Mouse (Mus musculus) lung, embryonic 15.5 days (tissue): Measurements from ENCODE around the gene Hmgcl. TPM values are rescaled to one million over a fixed set of nuclear protein-coding genes. Genes with fewer than 3 reads are reported as not detected.
A peak's percentile ranks its signal among the peaks of the same experiment; 100 is the strongest.

ENCODE experiments used
- ATAC-seq: fragments of 200-750 bp; cut with Nextera tagmentation; 2 replicates; pipeline ENCODE4 v1.8.0; 2017; ENCODE audit warnings: moderate number of reproducible peaks, borderline replicate concordance; ENCODE audit not compliant: low FRiP score, low TSS enrichment; ENCODE audit errors: extremely low read depth
- H3K27ac ChIP-seq: fragments of 300-500 bp; sonication (generic); 2 replicates; pipeline ENCODE4 v1.5.1; 2015; ENCODE audit warnings: moderate library complexity, mild to moderate bottlenecking, inconsistent platforms
- H3K27me3 ChIP-seq: fragments of 300-500 bp; sonication (generic); 2 replicates; pipeline ENCODE4 v1.6.1; 2015; ENCODE audit warnings: inconsistent platforms
- H3K36me3 ChIP-seq: fragments of 300-500 bp; sonication (generic); 2 replicates; pipeline ENCODE4 v1.6.1; 2015; ENCODE audit warnings: inconsistent platforms
- H3K4me1 ChIP-seq: fragments of 300-500 bp; sonication (generic); 2 replicates; pipeline ENCODE4 v1.6.1; 2015; ENCODE audit warnings: inconsistent platforms
- H3K4me2 ChIP-seq: fragments of 300-500 bp; sonication (generic); 2 replicates; pipeline ENCODE4 v1.6.1; 2015; ENCODE audit warnings: inconsistent platforms, mild to moderate bottlenecking, moderate library complexity
- H3K4me3 ChIP-seq: fragments of 300-500 bp; sonication (generic); 2 replicates; pipeline ENCODE4 v1.5.1; 2015; ENCODE audit warnings: mild to moderate bottlenecking, inconsistent platforms
- H3K9ac ChIP-seq: fragments of 300-500 bp; sonication (generic); 2 replicates; pipeline ENCODE4 v1.6.1; 2015; ENCODE audit warnings: inconsistent platforms
- H3K9me3 ChIP-seq: fragments of 300-500 bp; sonication (generic); 2 replicates; pipeline ENCODE4 v1.6.1; 2016; ENCODE audit warnings: inconsistent platforms
- WGBS: fragments of 180-500 bp; shearing (Covaris S2); methylation state at CpG from one replicate; pipeline ENCODE4 v1.1.7; 2015; 5-methylcytosine and 5-hydroxymethylcytosine counted together
- polyA plus RNA-seq: library from polyadenylated mRNA; unstranded; fragments of >200 nt; fragmentation: Nextera tagmentation; extraction: Ambion mirVana; gene quantifications from 2 replicates; pipeline ENCODE4 v1.2.1, GENCODE M21; 2015

Gene Hmgcl
- polyA plus RNA-seq, 1 experiment from 2014 or later = 76.1 TPM

DNA sequence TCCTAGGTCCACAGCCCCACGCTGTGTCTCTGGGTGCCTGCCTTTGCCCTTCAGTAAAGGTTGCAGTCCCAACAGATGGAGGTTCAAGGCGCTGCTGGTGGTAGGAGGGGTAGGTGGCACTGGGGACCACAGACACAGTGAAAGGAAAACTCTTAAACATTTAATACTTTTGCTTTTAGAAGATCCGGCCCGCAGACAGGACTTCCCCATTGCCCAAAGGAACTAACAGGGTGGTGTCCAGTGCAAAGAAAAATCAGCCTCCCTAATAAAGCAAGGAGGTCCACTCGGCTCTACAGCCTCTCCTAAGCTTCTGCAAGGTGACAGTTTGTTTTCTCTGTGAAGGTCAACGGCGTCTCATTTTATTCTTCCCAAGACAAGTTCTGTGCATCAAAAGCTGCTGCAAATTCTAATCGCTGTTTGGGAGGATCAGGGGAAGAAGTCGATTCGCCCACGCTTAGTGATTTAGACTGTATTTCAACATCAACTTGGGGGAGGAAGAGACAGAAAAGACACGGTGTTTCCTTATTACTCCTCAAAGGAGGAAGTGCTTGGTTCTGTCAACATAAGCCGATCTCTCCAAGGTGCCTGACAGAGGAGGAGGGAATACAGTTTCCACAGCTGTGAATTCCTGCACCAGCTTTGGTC, 27.5 kb upstream of the Hmgcl start:
- no peak overlapping the region for H3K4me2 ChIP-seq
- no peak overlapping the region for H3K27ac ChIP-seq
- H3K27me3 ChIP-seq = no peaks in the 10 kb centered on the region
- H3K4me1 ChIP-seq = peaks cover 9% of the 10 kb centered on the region
- H3K9ac ChIP-seq = no peak overlapping the region
- H3K9me3 ChIP-seq = no peaks in the 10 kb centered on the region
- H3K4me3 ChIP-seq = no peak overlapping the region
- no peak for ATAC-seq
- WGBS = 68% methylated on average over 13 of the region's 13 CpGs
- H3K36me3 ChIP-seq = no peaks in the 10 kb centered on the region

DNA sequence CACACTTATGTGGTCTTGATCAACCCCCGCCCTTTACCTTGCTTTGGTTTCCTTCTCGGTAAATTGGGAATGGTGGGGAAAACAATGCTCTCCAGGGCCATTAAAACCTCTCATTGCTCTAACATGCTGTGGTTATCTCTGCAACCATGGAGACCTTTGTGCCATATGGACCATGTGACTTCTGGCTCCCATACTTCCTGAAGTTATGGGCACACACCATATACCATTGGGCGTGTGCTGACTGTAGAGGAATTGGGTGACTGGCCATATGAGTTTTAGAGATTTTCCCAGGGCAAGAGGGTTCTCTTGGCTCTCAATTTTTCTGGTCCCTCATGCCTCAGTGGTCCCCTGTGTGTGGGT, 27.0 kb upstream of the Hmgcl start:
- H3K27me3 ChIP-seq = no peaks in the 10 kb centered on the region
- peaks cover 9% of the 10 kb centered on the region for H3K4me1 ChIP-seq
- 0 out of 2 replicates have a peak, but pooled peaks cover under 1% of the 10 kb centered on the region for H3K36me3 ChIP-seq
- 83% methylated on average over 3 of the region's 3 CpGs for WGBS
- no peak overlapping the region for H3K4me3 ChIP-seq
- H3K9me3 ChIP-seq = no peaks in the 10 kb centered on the region
- H3K27ac ChIP-seq = no peak overlapping the region
- no peak overlapping the region for H3K4me2 ChIP-seq
- ATAC-seq = no peak
- H3K9ac ChIP-seq = no peak overlapping the region

DNA sequence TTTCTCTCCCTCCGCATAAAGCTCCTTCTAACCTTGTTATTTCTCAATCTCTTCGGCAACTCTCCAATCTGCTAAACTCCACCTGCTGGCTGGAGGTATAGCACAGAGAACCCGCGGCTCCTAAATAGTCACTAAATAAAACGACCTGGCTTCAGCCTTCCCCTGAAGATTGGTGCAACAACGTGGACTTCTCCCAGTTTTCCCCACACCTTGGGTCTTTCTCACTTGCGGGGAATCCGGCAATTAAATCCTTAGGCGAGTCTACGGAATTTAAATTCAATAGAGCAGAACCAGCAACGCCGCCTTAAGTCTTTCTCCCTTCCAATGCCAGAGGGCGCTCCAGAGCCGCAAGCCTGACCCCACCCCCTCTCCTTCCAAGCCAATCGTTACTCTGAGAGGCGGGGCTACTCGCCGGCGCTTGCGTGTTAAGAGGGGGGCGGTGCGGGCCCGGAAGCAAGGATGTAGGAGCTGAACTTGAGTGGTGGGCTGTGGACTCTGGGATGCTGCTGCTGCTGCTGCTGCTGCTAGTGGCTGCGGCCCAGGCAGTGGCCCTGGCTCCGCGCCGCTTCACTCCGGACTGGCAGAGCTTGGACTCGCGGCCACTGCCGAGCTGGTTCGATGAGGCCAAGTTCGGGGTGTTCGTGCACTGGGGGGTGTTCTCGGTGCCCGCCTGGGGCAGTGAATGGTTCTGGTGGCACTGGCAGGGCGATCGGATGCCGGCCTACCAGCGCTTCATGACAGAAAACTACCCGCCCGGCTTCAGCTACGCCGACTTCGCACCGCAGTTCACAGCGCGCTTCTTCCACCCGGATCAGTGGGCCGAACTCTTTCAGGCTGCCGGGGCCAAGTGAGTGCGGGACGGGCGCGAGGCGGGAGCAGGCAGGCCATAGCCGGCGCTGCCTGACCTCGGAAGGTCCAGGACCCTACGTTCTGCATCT, 25.7 kb upstream of the Hmgcl start, which contains the start of gene Fuca1:
Gene Fuca1, plus strand, starts transcription at position 432 of the 938 bp plus-strand sequence.
- H3K9ac ChIP-seq = peak within 1 kb of the TSS; percentile 69
- H3K36me3 ChIP-seq = peaks cover 5% of the 10 kb centered on the region; the same call in 1 of the 2 replicates
- ATAC-seq = peak; percentile 96
- H3K4me2 ChIP-seq = peak within 1 kb of the TSS; percentile 91
- peaks cover 9% of the 10 kb centered on the region for H3K4me1 ChIP-seq
- no peaks in the 10 kb centered on the region for H3K9me3 ChIP-seq
- H3K27ac ChIP-seq = peak within 1 kb of the TSS; percentile 76
- H3K27me3 ChIP-seq = no peaks in the 10 kb centered on the region
- 1% methylated on average over 60 of the region's 60 CpGs for WGBS
- peak within 1 kb of the TSS; percentile 67 for H3K4me3 ChIP-seq

DNA sequence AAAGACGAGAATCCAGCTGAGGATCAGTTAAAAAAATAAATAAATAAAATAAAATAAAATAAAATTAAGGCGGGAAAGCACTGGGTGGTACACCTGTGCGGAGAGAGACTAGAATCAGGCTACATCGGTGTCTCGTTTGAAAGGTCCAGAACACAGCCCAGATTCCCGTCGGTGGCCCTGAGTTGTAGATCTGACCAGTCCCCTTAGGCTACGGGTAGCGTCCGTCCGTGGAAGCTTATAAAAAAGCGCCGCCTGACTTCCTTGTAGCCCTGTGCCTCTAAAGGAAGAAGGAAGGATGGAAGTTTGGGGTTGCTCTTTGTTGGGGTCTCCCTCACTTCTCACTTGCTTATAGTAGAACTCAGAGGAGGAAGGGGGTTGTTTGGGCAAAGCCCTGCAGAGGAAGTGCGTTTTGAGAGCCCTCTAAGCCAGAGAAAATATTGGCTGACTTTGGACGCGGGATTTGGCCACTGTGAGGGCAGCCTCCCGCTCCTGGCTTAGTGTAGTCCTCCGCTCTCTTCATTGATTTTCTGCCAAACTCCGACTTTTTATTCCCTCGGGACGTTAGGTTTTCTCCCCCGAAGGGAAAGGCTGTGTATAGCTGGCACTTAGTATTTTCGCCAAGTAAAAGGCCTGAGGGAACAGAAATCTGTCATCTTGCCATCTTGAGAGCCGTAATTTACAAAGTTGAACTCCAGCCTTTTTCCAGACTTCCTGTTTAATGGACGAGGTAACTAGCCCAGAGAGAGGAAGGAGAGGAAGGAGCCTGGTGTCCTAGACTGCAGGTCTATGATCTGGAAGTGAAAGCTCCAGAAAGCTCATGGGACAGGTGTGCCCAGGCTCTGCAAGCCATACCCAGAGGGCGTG, 24.8 kb upstream of the Hmgcl start:
- WGBS = 3% methylated on average over 26 of the region's 26 CpGs
- peak overlapping the region; percentile 76 for H3K27ac ChIP-seq
- H3K4me2 ChIP-seq = peak overlapping the region; percentile 91
- H3K4me3 ChIP-seq = peak overlapping the region; percentile 67
- H3K9me3 ChIP-seq = no peaks in the 10 kb centered on the region
- H3K27me3 ChIP-seq = no peaks in the 10 kb centered on the region
- H3K36me3 ChIP-seq = peaks cover 5% of the 10 kb centered on the region; the same call in 1 of the 2 replicates
- ATAC-seq = no peak
- H3K9ac ChIP-seq = peak overlapping the region; percentile 69
- peaks cover 9% of the 10 kb centered on the region for H3K4me1 ChIP-seq

DNA sequence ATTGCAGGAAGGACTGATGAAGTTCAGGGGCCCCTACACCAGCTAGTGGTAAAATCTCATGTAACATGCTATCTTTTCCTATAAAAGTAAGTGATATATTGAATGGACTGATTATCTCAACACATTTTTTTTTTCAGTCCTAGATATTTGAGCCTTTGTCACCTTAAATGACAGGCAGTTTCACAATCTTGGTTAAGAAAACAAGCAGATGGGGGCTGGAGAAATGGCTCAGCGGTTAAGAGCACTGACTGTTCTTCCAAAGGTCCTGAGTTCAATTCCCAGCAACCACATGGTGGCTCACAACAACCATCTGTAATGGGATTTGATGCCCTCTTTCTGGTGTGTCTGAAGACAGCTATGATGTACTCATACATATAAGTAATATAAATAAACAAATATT, 24.1 kb upstream of the Hmgcl start:
- peak overlapping the region; percentile 67 for H3K4me3 ChIP-seq
- 76% methylated on average over 1 of the region's 1 CpGs for WGBS
- no peak overlapping the region; the same call in 1 of the 2 replicates for H3K27ac ChIP-seq

DNA sequence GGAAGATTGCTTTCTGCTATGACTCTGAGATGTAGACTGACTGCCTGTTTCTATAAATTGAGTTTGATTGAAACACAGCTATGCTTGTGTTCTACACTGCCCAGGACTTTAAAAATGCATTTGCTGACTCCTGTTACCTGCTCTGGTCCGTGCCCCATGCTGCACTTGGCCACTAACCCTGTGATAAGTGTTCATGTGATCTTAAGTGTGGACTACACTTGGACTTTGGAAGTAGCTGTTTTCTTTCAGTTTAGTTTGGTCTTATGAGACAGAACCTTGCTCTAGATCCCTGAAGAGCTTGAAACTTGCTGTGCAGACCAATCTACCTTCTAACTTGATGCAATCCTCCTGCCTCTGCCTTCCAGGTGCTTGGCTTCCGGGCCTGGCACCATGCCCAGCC, 21.8 kb upstream of the Hmgcl start:
- WGBS = 79% methylated on average over 2 of the region's 2 CpGs
- H3K9me3 ChIP-seq = no peaks in the 10 kb centered on the region
- H3K4me3 ChIP-seq = no peak overlapping the region
- H3K27me3 ChIP-seq = no peaks in the 10 kb centered on the region
- H3K9ac ChIP-seq = no peak overlapping the region
- H3K4me1 ChIP-seq = peaks cover 9% of the 10 kb centered on the region
- H3K4me2 ChIP-seq = no peak overlapping the region
- H3K36me3 ChIP-seq = peaks cover 10% of the 10 kb centered on the region; the same call in 1 of the 2 replicates
- no peak for ATAC-seq
- H3K27ac ChIP-seq = no peak overlapping the region

More for the DNA sequence above, 24.1 kb upstream of the Hmgcl start:
- peak overlapping the region; percentile 91 for H3K4me2 ChIP-seq
- no peak for ATAC-seq
- no peak overlapping the region for H3K9ac ChIP-seq
- peaks cover 5% of the 10 kb centered on the region; the same call in 1 of the 2 replicates for H3K36me3 ChIP-seq
- H3K4me1 ChIP-seq = peaks cover 9% of the 10 kb centered on the region
- no peaks in the 10 kb centered on the region for H3K27me3 ChIP-seq
- H3K9me3 ChIP-seq = no peaks in the 10 kb centered on the region

DNA sequence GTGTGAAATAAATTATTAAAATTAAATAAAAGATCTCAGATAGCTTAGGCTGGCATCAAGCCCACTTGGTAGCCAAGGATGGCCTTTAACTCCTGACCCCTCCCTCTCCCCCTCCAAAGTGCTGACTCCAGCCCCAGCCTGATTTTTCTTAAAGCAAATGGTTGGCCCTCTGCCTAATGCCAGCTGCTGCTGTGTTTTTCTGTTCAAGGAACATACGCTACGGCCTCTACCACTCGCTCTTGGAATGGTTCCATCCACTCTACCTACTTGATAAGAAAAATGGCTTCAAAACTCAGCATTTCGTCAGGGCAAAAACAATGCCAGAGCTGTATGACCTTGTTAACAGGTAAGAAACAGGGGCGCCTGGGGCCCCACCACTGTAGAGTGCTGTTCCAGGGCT, 20.9 kb upstream of the Hmgcl start:
- no peak for ATAC-seq
- Histone ChIP-seq H3K4me1 (peaks cover 9% of the 10 kb centered on the region), H3K36me3 (peaks cover 11% of the 10 kb centered on the region; the same call in 1 of the 2 replicates), H3K4me2 (no peak overlapping the region), H3K9ac (no peak overlapping the region), H3K27me3 (no peaks in the 10 kb centered on the region), H3K9me3 (no peaks in the 10 kb centered on the region), H3K4me3 (no peak overlapping the region), H3K27ac (no peak overlapping the region)
- WGBS = 72% methylated on average over 5 of the region's 5 CpGs

DNA sequence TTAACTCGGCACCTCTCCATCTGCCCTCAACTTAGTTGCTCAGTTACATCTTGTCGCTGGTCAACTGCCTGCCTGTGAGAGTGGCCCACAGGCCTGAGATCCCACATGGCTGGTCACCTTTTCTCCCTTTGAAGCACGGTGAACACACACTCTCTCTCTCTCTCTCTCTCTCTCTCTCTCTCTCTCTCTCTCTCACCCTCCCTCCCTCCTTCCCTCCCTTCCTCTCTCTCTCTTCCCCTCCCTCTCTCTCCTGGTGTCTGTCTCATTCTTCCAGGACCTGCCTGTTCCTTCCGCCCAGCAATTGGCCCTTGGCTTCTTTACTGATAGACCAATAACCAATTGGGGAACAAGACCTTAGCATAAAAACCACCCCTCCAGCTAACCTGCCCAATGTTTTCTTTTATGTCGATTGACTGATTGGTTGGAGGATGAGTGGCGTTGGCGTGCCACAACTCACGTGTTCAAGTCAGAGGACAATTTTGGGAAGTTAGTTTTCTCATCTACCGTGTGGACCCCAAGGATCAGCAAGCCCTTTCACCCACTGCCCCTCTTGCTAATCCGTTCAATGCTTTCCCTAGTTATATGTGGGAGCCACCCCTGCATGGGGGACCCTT, 19.9 kb upstream of the Hmgcl start:
- H3K27me3 ChIP-seq = no peaks in the 10 kb centered on the region
- WGBS = 80% methylated on average over 10 of the region's 10 CpGs
- H3K9me3 ChIP-seq = no peaks in the 10 kb centered on the region
- ATAC-seq = no peak
- no peak overlapping the region for H3K27ac ChIP-seq
- H3K36me3 ChIP-seq = peaks cover 14% of the 10 kb centered on the region; the same call in 1 of the 2 replicates
- no peak overlapping the region for H3K4me2 ChIP-seq
- no peak overlapping the region for H3K4me3 ChIP-seq
- no peak overlapping the region for H3K9ac ChIP-seq
- H3K4me1 ChIP-seq = peaks cover 9% of the 10 kb centered on the region

DNA sequence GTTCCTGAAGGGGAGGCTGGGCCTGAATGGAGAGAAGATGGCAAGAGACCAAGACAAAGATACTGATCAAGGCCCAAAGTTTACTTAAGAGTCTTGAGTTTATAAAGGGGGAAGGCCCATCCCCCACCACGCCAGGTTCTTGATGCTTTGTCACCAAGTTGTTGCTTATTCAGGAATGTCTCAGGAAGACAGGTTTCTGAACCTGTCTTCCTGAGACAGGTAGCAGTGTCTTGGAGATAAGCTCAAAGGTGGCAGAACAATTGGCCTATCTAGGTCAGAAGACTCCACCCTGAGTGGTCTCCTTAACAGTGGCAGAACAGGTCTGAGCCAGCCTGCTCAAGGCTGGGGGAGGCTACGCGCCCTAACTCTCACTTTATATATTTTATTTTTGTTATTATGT, 19.4 kb upstream of the Hmgcl start:
- WGBS = 76% methylated on average over 3 of the region's 3 CpGs
- Histone ChIP-seq H3K9me3 (no peaks in the 10 kb centered on the region), H3K4me2 (no peak overlapping the region), H3K36me3 (peaks cover 14% of the 10 kb centered on the region; the same call in 1 of the 2 replicates), H3K9ac (no peak overlapping the region), H3K4me1 (peaks cover 5% of the 10 kb centered on the region), H3K27me3 (no peaks in the 10 kb centered on the region), H3K4me3 (no peak overlapping the region), H3K27ac (no peak overlapping the region)
- no peak for ATAC-seq

DNA sequence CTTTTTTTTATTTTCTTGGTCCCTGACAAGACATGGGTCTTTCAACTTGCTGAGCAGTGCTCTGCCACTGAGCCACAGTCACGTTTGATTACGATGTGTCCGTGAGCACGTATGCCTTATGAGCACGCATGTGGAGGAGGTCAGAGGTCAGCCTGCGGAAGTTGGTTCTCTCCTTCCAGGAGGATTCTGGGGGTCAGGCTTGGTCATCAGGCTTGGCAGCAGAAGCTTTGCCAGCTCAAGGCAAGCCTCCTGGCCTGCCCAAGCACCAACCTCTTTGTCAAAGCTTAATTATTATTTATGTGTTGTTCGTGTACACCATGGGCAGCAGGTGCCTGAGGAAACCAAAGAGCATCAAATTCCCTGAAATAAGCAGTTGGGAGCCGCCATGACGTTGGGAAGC, 17.9 kb upstream of the Hmgcl start:
- Histone ChIP-seq H3K4me2 (no peak overlapping the region), H3K9me3 (no peaks in the 10 kb centered on the region), H3K4me3 (no peak overlapping the region), H3K27ac (no peak overlapping the region), H3K27me3 (no peaks in the 10 kb centered on the region), H3K4me1 (no peaks in the 10 kb centered on the region), H3K9ac (no peak overlapping the region), H3K36me3 (peaks cover 14% of the 10 kb centered on the region; the same call in 1 of the 2 replicates)
- no peak for ATAC-seq
- 84% methylated on average over 9 of the region's 9 CpGs for WGBS

DNA sequence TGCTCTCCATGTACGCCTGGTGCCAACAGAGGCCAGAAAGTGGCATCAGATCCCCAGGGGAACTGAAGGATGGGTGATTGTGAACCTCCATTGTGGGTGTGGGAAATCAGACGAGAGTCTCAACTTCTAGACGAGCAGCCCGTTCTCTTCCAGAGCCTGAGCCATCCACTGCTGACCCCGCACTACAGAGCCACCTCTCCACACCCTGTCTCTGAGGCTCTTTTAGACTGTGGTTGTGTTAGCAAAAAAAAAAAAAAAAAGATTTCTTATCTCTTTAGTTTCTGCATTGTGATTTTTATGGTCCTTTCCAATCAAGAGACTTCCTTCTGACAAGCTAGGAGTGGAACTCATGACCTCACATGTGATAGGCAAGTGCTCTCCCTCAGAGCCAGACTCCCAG, 16.8 kb upstream of the Hmgcl start:
- no peaks in the 10 kb centered on the region for H3K4me1 ChIP-seq
- no peak overlapping the region for H3K4me3 ChIP-seq
- no peak overlapping the region for H3K4me2 ChIP-seq
- H3K27me3 ChIP-seq = no peaks in the 10 kb centered on the region
- 85% methylated on average over 5 of the region's 5 CpGs for WGBS
- no peak overlapping the region for H3K9ac ChIP-seq
- no peaks in the 10 kb centered on the region for H3K9me3 ChIP-seq
- no peak for ATAC-seq
- H3K27ac ChIP-seq = no peak overlapping the region
- H3K36me3 ChIP-seq = peaks cover 18% of the 10 kb centered on the region
